In the genomic region with DNA sequence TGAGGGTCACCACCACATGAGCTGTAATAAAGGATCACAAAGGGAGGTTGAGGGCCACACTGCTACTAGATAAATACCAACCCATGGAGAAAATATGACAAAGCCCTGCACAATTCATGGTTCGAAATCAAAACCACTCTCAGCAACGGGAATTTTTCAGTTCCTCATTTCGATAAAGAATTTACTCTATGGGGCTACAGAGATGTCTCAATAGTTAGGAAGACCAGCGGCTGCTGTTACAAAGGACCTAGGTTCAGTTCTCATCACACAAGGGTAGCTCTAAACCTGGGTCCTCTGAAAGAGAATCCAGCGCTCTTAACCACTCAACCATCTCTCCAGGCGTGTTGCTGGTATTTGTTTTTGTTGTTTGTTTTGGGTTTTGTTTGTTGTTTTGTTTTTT, we compare ENCODE assay signal across 20 mouse cellular contexts. TPM values are rescaled to one million over a fixed set of nuclear protein-coding genes. Genes with fewer than 3 reads are reported as not detected.
DNase-seq lines count a peak whose midpoint lies in the region; ATAC-seq lines count a peak whose summit lies in the region.
"Had no signal": no experiment of that assay in that cellular context is flagged by ENCODE, and none has a peak within 500 bp of the region (broad histone marks: within the 10 kb centered on the region; RNA-seq: fewer than 3 reads in every experiment).

No protein-coding gene starts in this region.

- DNase-seq in A20 (ENCODE audit: low read depth, low spot score), result peak; percentile 19
- DNase-seq in urinary bladder, adult 18-20 months (ENCODE audit: low spot score in 2 of 2), result no peak
- no peak for DNase-seq in lung, postnatal 36 days
- DNase-seq: adrenal gland, adult 8-10 months; adrenal gland, postnatal 14 days; adrenal gland, postnatal 36 days; cerebellum, adult 11-12 months; cerebellum, adult 2 months; cerebellum, adult 9-10 months; cerebellum, postnatal 10 days; cerebellum, postnatal 36 days; embryo, embryonic 11 days had no signal

- peak; percentile 72 for ATAC-seq in granulocyte monocyte progenitor cell, adult 5-6 weeks (replicated peaks; ENCODE audit: poor library complexity, severe bottlenecking)
- peak; percentile 50; the same call in 1 of the 2 replicates for ATAC-seq in monocyte, adult 5-6 weeks (replicated peaks; ENCODE audit: insufficient number of reproducible peaks, low FRiP score, low TSS enrichment, poor library complexity, severe bottlenecking)
- ATAC-seq: activated CD4-positive, CD25-positive, alpha-beta regulatory T cell, adult 4 months; forebrain, embryonic 14.5 days; forebrain, embryonic 16.5 days; Patski had no signal

RNA-seq across cellular contexts. Expression of a gene that starts 9.8 kb away (rescaled TPM):
- 78.4 and 114 TPM in 2 replicates for total RNA-seq in granulocyte monocyte progenitor cell, adult 5-6 weeks (2014; fragmentation: Nextera tagmentation)
- total RNA-seq in granulocyte monocyte progenitor cell, adult 5-6 weeks (2017), result 37.7 and 140 TPM in 2 replicates
- 71.5 to 138 TPM (median 136 TPM) in 3 replicates for total RNA-seq in monocyte, adult 5-6 weeks (2017)

RNA-seq across cellular contexts. Expression of a gene that starts 18.1 kb away (rescaled TPM):
- 27.9 and 52.2 TPM in 2 replicates for total RNA-seq in granulocyte monocyte progenitor cell, adult 5-6 weeks (2014; fragmentation: Nextera tagmentation)
- 60.2 and 82.3 TPM in 2 replicates for total RNA-seq in granulocyte monocyte progenitor cell, adult 5-6 weeks (2017)
- total RNA-seq in monocyte, adult 5-6 weeks (2017), result 65.5 to 109 TPM (median 99.2 TPM) in 3 replicates

RNA-seq across cellular contexts. Expression of a gene that starts 24.1 kb away (rescaled TPM):
- 5.7 and 17.5 TPM in 2 replicates for total RNA-seq in granulocyte monocyte progenitor cell, adult 5-6 weeks (2014; fragmentation: Nextera tagmentation)
- 7.5 and 10.4 TPM in 2 replicates for total RNA-seq in granulocyte monocyte progenitor cell, adult 5-6 weeks (2017)
- total RNA-seq in monocyte, adult 5-6 weeks (2017), result 13.2 to 18.0 TPM (median 16.1 TPM) in 3 replicates

RNA-seq across cellular contexts. Expression of a gene that starts 31.4 kb away (rescaled TPM):
- not detected in 2 replicates for total RNA-seq in granulocyte monocyte progenitor cell, adult 5-6 weeks (2014; fragmentation: Nextera tagmentation)
- not detected in 2 replicates for total RNA-seq in granulocyte monocyte progenitor cell, adult 5-6 weeks (2017)
- not detected in 3 replicates for total RNA-seq in monocyte, adult 5-6 weeks (2017)
- total RNA-seq: adrenal gland, adult 18-20 months; adrenal gland, adult 8-10 months; adrenal gland, postnatal 14 days; adrenal gland, postnatal 36 days; common myeloid progenitor, adult 5-6 weeks had no signal

RNA-seq across cellular contexts. Expression of a gene that starts 45.4 kb away (rescaled TPM):
- 37.1 and 46.4 TPM in 2 replicates for total RNA-seq in granulocyte monocyte progenitor cell, adult 5-6 weeks (2014; fragmentation: Nextera tagmentation)
- total RNA-seq in granulocyte monocyte progenitor cell, adult 5-6 weeks (2017), result 25.4 and 31.7 TPM in 2 replicates
- total RNA-seq in monocyte, adult 5-6 weeks (2017), result 58.6 to 89.7 TPM (median 73.2 TPM) in 3 replicates
